Mouse (Mus musculus): ENCODE results near the gene Nrxn3. TPM values are rescaled to one million over a fixed set of nuclear protein-coding genes. Genes with fewer than 3 reads are reported as not detected.

Gene Nrxn3
- polyA plus RNA-seq, 1 experiment = 3.0 TPM

DNA sequence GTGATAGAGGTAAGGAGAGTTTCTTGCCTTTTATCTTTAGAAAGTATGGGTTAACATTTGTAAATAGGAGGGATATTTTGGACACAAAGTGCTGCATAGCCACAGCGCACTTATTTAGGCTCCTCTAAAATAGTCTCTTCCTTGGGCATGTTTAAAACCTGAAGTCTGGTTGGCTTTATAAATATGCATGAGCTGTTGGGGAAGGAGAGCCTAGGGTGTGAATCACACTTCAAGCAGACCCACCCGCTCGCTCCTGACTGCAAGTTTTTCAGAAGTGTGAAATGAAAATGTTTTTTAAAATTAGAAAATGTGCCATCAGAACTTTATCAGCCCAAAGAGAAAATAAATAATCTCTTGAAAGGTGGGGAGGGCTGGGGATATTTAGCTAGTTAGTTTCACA lies 1001.4 kb downstream of the Nrxn3 start:
- H3K79me2 ChIP-seq (ENCODE audit: control insufficient read depth, insufficient read depth) = no peaks in the 10 kb centered on the region
- no peak for TF ChIP-seq TCF3 (IDR thresholded peaks at IDR 0.05; ENCODE audit: insufficient read length, low read depth)
- TF ChIP-seq POLR2AphosphoS2 (IDR thresholded peaks at IDR 0.05; ENCODE audit: insufficient read length, low read depth) = no peak
- TF ChIP-seq E2F4 (IDR thresholded peaks at IDR 0.05; ENCODE audit: insufficient read depth) = no peak
- no peak for TF ChIP-seq MYOD1 (IDR thresholded peaks at IDR 0.05; ENCODE audit: control insufficient read depth in 1 of 3, insufficient read length in 2 of 3, low read depth in 2 of 3)
- TF ChIP-seq REST (IDR thresholded peaks at IDR 0.05; ENCODE audit: insufficient read depth, insufficient read length) = no peak
- no peak for TF ChIP-seq POLR2A (IDR thresholded peaks at IDR 0.05; ENCODE audit: insufficient read length, low read depth)
- no peak for TF ChIP-seq MAX (IDR thresholded peaks at IDR 0.05; ENCODE audit: low read depth)
- no peak for TF ChIP-seq CEBPB (IDR thresholded peaks at IDR 0.05; ENCODE audit: insufficient read depth, poor library complexity, severe bottlenecking)
- TF ChIP-seq MYOG (IDR thresholded peaks at IDR 0.05; ENCODE audit: control insufficient read depth in 1 of 3, insufficient read depth in 1 of 3, insufficient read length in 2 of 3, low read depth in 2 of 3) = no peak

GRCm38 (mm10) chr12:89742326-89742725 lies 1019.6 kb downstream of the Nrxn3 start:
- H3K36me3 ChIP-seq (ENCODE audit: control insufficient read depth, insufficient read depth) = no peaks in the 10 kb centered on the region
- H3K4me2 ChIP-seq (ENCODE audit: low read depth) = no peak overlapping the region
- no peak overlapping the region for H3ac ChIP-seq (ENCODE audit: control insufficient read depth, insufficient read length)
- H3K4me3 ChIP-seq = no peak overlapping the region
- TF ChIP-seq CEBPB (IDR thresholded peaks at IDR 0.05; ENCODE audit: insufficient read depth, poor library complexity, severe bottlenecking) = no peak
- no peaks in the 10 kb centered on the region for H3K79me2 ChIP-seq (ENCODE audit: control insufficient read depth, insufficient read depth)
- H3K27me3 ChIP-seq (ENCODE audit: control insufficient read depth, insufficient read depth, insufficient read length) = no peaks in the 10 kb centered on the region

More for the DNA sequence above, 1001.4 kb downstream of the Nrxn3 start:
- H3K4me3 ChIP-seq = no peak overlapping the region
- no peaks in the 10 kb centered on the region for H3K27me3 ChIP-seq (ENCODE audit: control insufficient read depth, insufficient read depth, insufficient read length)
- H3K4me2 ChIP-seq (ENCODE audit: low read depth) = no peak overlapping the region
- no peak overlapping the region for H3ac ChIP-seq (ENCODE audit: control insufficient read depth, insufficient read length)
- H3K36me3 ChIP-seq (ENCODE audit: control insufficient read depth, insufficient read depth) = no peaks in the 10 kb centered on the region

GRCm38 (mm10) chr12:89742796-89743195 lies 1020.1 kb downstream of the Nrxn3 start:
- TF ChIP-seq POLR2AphosphoS2 (IDR thresholded peaks at IDR 0.05; ENCODE audit: insufficient read length, low read depth) (no peak), TCF12 (IDR thresholded peaks at IDR 0.05; ENCODE audit: insufficient read depth, poor library complexity, severe bottlenecking) (no peak), MYOD1 (IDR thresholded peaks at IDR 0.05; ENCODE audit: control insufficient read depth in 1 of 3, insufficient read length in 2 of 3, low read depth in 2 of 3) (no peak), USF1 (IDR thresholded peaks at IDR 0.05; ENCODE audit: low read depth) (no peak), MYOG (IDR thresholded peaks at IDR 0.05; ENCODE audit: control insufficient read depth in 1 of 3, insufficient read depth in 1 of 3, insufficient read length in 2 of 3, low read depth in 2 of 3) (no peak), REST (IDR thresholded peaks at IDR 0.05; ENCODE audit: insufficient read depth, insufficient read length) (no peak), POLR2A (IDR thresholded peaks at IDR 0.05; ENCODE audit: insufficient read length, low read depth) (no peak), CEBPB (IDR thresholded peaks at IDR 0.05; ENCODE audit: insufficient read depth, poor library complexity, severe bottlenecking) (no peak)
- Histone ChIP-seq H3K4me3 (no peak overlapping the region), H3K79me2 (ENCODE audit: control insufficient read depth, insufficient read depth) (no peaks in the 10 kb centered on the region), H3K4me2 (ENCODE audit: low read depth) (no peak overlapping the region), H3K36me3 (ENCODE audit: control insufficient read depth, insufficient read depth) (no peaks in the 10 kb centered on the region), H3ac (ENCODE audit: control insufficient read depth, insufficient read length) (no peak overlapping the region), H3K27me3 (ENCODE audit: control insufficient read depth, insufficient read depth, insufficient read length) (no peaks in the 10 kb centered on the region)

DNA sequence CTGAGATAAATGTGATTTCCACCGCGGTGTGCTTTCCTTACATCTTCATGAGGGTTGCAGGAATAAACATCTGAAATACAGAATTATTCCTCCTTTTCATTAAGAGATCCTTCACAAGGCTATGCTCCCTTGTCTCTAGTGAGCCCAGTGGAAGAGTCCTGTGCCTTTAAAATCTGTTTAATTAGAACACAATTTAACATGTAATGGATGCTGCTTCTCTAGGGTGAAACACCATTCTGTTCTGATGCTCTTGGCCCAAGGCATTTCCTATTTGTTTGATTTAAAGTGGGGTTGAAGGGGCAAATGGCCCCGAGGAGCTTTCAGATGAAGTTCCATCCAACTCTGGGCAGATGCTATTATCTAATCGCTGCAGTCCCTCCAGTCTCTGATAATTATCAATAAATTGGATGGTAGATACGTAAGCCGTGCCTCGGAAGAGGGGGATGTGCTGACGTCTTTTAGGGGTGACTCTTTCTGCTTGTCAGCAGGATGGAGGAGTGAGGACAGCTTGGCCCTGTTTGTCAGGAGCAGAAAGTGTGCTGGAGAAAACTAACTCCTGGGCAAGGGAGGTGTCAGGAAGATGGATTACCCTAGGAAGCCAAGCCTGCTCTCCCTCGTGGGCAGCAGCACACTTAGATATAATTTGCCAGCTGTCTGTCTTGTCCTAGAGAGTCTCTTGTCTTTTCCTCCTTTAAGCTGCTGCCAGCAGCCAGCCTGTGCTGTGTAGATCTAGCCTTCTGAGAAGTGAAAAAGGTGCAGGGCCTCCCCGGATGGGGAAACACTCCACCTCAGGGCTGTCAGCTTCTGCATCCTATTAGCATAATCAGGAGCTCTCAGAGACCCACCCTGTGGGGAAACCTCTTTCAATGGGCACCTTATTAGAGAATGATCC lies 1041.8 kb downstream of the Nrxn3 start:
- no peak overlapping the region for H3K4me3 ChIP-seq
- H3K27me3 ChIP-seq (ENCODE audit: control insufficient read depth, insufficient read depth, insufficient read length) = no peaks in the 10 kb centered on the region
- TF ChIP-seq TCF12 (IDR thresholded peaks at IDR 0.05; ENCODE audit: insufficient read depth, poor library complexity, severe bottlenecking) (no peak), CEBPB (IDR thresholded peaks at IDR 0.05; ENCODE audit: insufficient read depth, poor library complexity, severe bottlenecking) (no peak), MYOD1 (IDR thresholded peaks at IDR 0.05; ENCODE audit: control insufficient read depth in 1 of 3, insufficient read length in 2 of 3, low read depth in 2 of 3) (no peak), MAX (IDR thresholded peaks at IDR 0.05; ENCODE audit: low read depth) (no peak), E2F4 (IDR thresholded peaks at IDR 0.05; ENCODE audit: insufficient read depth) (no peak), TCF3 (IDR thresholded peaks at IDR 0.05; ENCODE audit: insufficient read length, low read depth) (no peak), SRF (IDR thresholded peaks at IDR 0.05; ENCODE audit: control insufficient read depth, insufficient read length, low read depth) (no peak), POLR2A (IDR thresholded peaks at IDR 0.05; ENCODE audit: insufficient read length, low read depth) (no peak), USF1 (IDR thresholded peaks at IDR 0.05; ENCODE audit: low read depth) (no peak)
- H3K4me2 ChIP-seq (ENCODE audit: low read depth) = no peak overlapping the region
- no peaks in the 10 kb centered on the region for H3K79me2 ChIP-seq (ENCODE audit: control insufficient read depth, insufficient read depth)
- H3ac ChIP-seq (ENCODE audit: control insufficient read depth, insufficient read length) = no peak overlapping the region
- no peaks in the 10 kb centered on the region for H3K36me3 ChIP-seq (ENCODE audit: control insufficient read depth, insufficient read depth)

- TF ChIP-seq TCF12 (IDR thresholded peaks at IDR 0.05; ENCODE audit: insufficient read depth, poor library complexity, severe bottlenecking) (no peak), POLR2AphosphoS2 (IDR thresholded peaks at IDR 0.05; ENCODE audit: insufficient read length, low read depth) (no peak), E2F4 (IDR thresholded peaks at IDR 0.05; ENCODE audit: insufficient read depth) (no peak), POLR2A (IDR thresholded peaks at IDR 0.05; ENCODE audit: insufficient read length, low read depth) (no peak), SRF (IDR thresholded peaks at IDR 0.05; ENCODE audit: control insufficient read depth, insufficient read length, low read depth) (no peak), MAX (IDR thresholded peaks at IDR 0.05; ENCODE audit: low read depth) (no peak), CEBPB (IDR thresholded peaks at IDR 0.05; ENCODE audit: insufficient read depth, poor library complexity, severe bottlenecking) (no peak), USF1 (IDR thresholded peaks at IDR 0.05; ENCODE audit: low read depth) (no peak), MYOD1 (IDR thresholded peaks at IDR 0.05; ENCODE audit: control insufficient read depth in 1 of 3, insufficient read length in 2 of 3, low read depth in 2 of 3) (no peak), MYOG (IDR thresholded peaks at IDR 0.05; ENCODE audit: control insufficient read depth in 1 of 3, insufficient read depth in 1 of 3, insufficient read length in 2 of 3, low read depth in 2 of 3) (no peak), REST (IDR thresholded peaks at IDR 0.05; ENCODE audit: insufficient read depth, insufficient read length) (no peak), TCF3 (IDR thresholded peaks at IDR 0.05; ENCODE audit: insufficient read length, low read depth) (no peak)
- Histone ChIP-seq H3ac (ENCODE audit: control insufficient read depth, insufficient read length) (no peak overlapping the region), H3K36me3 (ENCODE audit: control insufficient read depth, insufficient read depth) (no peaks in the 10 kb centered on the region), H3K4me3 (no peak overlapping the region), H3K4me2 (ENCODE audit: low read depth) (no peak overlapping the region), H3K27me3 (ENCODE audit: control insufficient read depth, insufficient read depth, insufficient read length) (no peaks in the 10 kb centered on the region), H3K79me2 (ENCODE audit: control insufficient read depth, insufficient read depth) (no peaks in the 10 kb centered on the region)
Observed at GRCm38 (mm10) chr12:89765179-89765578, 1042.5 kb downstream of the Nrxn3 start.
